Mouse (Mus musculus): Measurements from ENCODE around the gene Gm44503.

- TF ChIP-seq EP300 (IDR thresholded peaks at IDR 0.05; ENCODE audit: low read depth), result no peak
- no peak for TF ChIP-seq CTCF (IDR thresholded peaks at IDR 0.05; ENCODE audit: low read depth)
These were observed 49.7 kb downstream of the Gm44503 start for GRCm38 (mm10) chr9:73008384-73008783.

Data from liver, embryonic 14.5 days (tissue).